Mouse (Mus musculus) heart, postnatal 0 days (tissue): ENCODE data around the gene Epha6. TPM values are rescaled to one million over a fixed set of nuclear protein-coding genes. Genes with fewer than 3 reads are reported as not detected.

Experiments
- ATAC-seq: fragments of 200-750 bp; cut with Nextera tagmentation; 2 replicates; pipeline ENCODE4 v1.8.0; 2017; ENCODE audit warnings: low read depth, moderate number of reproducible peaks, moderate library complexity; ENCODE audit not compliant: insufficient read depth
- DNase-seq: peaks from one replicate; pipeline ENCODE4 v3.0.0-alpha.2; 2016; ENCODE audit warnings: low spot score
- H3K27ac ChIP-seq: fragments of 300-500 bp; sonication (generic); 2 replicates; pipeline ENCODE4 v1.5.1; 2014; ENCODE audit warnings: low read depth, mild to moderate bottlenecking
- H3K27me3 ChIP-seq: fragments of 300-500 bp; sonication (generic); 2 replicates; pipeline ENCODE4 v1.6.1; 2014; ENCODE audit warnings: low read length, mixed read lengths; ENCODE audit not compliant: control insufficient read depth, insufficient read depth
- H3K36me3 ChIP-seq: fragments of 300-500 bp; sonication (generic); replicated peaks from 2 replicates; pipeline ENCODE4 v1.6.1; 2014; ENCODE audit warnings: low read length, mixed read lengths; ENCODE audit not compliant: control insufficient read depth, insufficient read depth
- H3K4me1 ChIP-seq: fragments of 300-500 bp; sonication (generic); 2 replicates; pipeline ENCODE4 v1.6.1; 2014; ENCODE audit warnings: antibody characterized with exemption; ENCODE audit not compliant: control insufficient read depth, insufficient read depth
- H3K4me2 ChIP-seq: fragments of 300-500 bp; sonication (generic); 2 replicates; pipeline ENCODE4 v1.6.1; 2014; ENCODE audit warnings: low read depth, mild to moderate bottlenecking, low read length, moderate library complexity
- H3K4me3 ChIP-seq: fragments of 300-500 bp; sonication (generic); 2 replicates; pipeline ENCODE4 v1.5.1; 2014; ENCODE audit warnings: low read depth, low read length
- H3K9ac ChIP-seq: fragments of 300-500 bp; sonication (generic); replicated peaks from 2 replicates; pipeline ENCODE4 v1.6.1; 2014; ENCODE audit warnings: low read depth, low read length, mixed read lengths
- H3K9me3 ChIP-seq: fragments of 300-500 bp; sonication (generic); replicated peaks from 2 replicates; pipeline ENCODE4 v1.6.1; 2016; ENCODE audit warnings: low read length; ENCODE audit not compliant: control insufficient read depth
- CTCF ChIP-seq: IDR thresholded peaks from 2 replicates; pipeline ENCODE4 v1.5.1; 2016; ENCODE audit warnings: antibody characterized with exemption, control low read depth, low read depth
- EP300 ChIP-seq: IDR thresholded peaks from 2 replicates; pipeline ENCODE4 v1.6.1; 2016; ENCODE audit warnings: antibody characterized with exemption, low read depth
- WGBS: fragments of 180-500 bp; shearing (Covaris S2); extraction: QIAGEN DNeasy Blood & Tissue Kit; methylation state at CpG from one replicate; pipeline ENCODE4 v1.1.7; 2014; 5-methylcytosine and 5-hydroxymethylcytosine counted together
- polyA plus RNA-seq: library from polyadenylated mRNA; unstranded; fragments of >200 nt; fragmentation: Nextera tagmentation; extraction: Ambion mirVana; gene quantifications from 2 replicates; pipeline ENCODE4 v1.2.1, GENCODE M21; 2015
- total RNA-seq: library from RNA; depleted of rRNA; stranded (reverse); fragments of >200 nt; gene quantifications from 2 replicates; pipeline ENCODE4 v1.2.3, GENCODE M21; 2014; ENCODE audit warnings: low replicate concordance

The Epha6 gene
- total and polyA plus RNA-seq, 2 experiments from 2014 or later = not detected

GRCm38 (mm10) chr16:59760875-59761274, 844.5 kb downstream of the Epha6 start:
- 57% methylated on average over 4 of the region's 4 CpGs for WGBS
- H3K4me1 ChIP-seq = no peaks in the 10 kb centered on the region
- no peaks in the 10 kb centered on the region for H3K9me3 ChIP-seq
- ATAC-seq (no peak), DNase-seq (no peak)
- H3K4me2 ChIP-seq = no peak overlapping the region
- H3K36me3 ChIP-seq = no peaks in the 10 kb centered on the region
- no peaks in the 10 kb centered on the region for H3K27me3 ChIP-seq
- no peak overlapping the region for H3K27ac ChIP-seq
- no peak for TF ChIP-seq EP300
- no peak for TF ChIP-seq CTCF
- H3K4me3 ChIP-seq = no peak overlapping the region
- no peak overlapping the region for H3K9ac ChIP-seq

DNA sequence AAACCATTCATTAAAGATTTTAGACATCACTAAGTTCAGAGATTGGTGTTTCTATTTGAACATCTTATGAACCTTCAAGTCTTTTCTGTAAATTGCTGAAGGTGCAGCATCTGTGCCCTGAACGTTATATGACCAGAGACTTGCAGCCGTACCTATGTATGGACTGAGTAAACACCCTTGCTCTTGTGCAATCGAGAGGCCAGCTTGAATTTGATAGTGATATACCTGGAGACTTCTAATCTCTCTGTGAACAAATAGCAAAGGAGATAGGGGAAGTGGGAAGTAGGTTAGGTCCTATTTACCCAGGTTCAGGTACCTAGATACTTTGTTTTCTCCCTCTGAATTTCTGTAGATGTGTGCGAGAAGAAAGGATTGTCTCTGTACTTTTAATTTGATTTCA, 854.4 kb downstream of the Epha6 start:
- H3K9me3 ChIP-seq = no peaks in the 10 kb centered on the region
- H3K27me3 ChIP-seq = no peaks in the 10 kb centered on the region
- no peak for TF ChIP-seq EP300
- no peak for TF ChIP-seq CTCF
- no peak overlapping the region for H3K4me2 ChIP-seq
- H3K27ac ChIP-seq = no peak overlapping the region
- H3K36me3 ChIP-seq = no peaks in the 10 kb centered on the region
- no peak overlapping the region for H3K9ac ChIP-seq
- DNase-seq (no peak), ATAC-seq (no peak)
- no peaks in the 10 kb centered on the region for H3K4me1 ChIP-seq
- WGBS = 78% methylated on average over 4 of the region's 4 CpGs
- H3K4me3 ChIP-seq = no peak overlapping the region

- H3K36me3 ChIP-seq = no peaks in the 10 kb centered on the region
- H3K4me1 ChIP-seq = no peaks in the 10 kb centered on the region
- H3K4me2 ChIP-seq = no peak overlapping the region
- H3K9me3 ChIP-seq = no peaks in the 10 kb centered on the region
- ATAC-seq (no peak), DNase-seq (no peak)
- no peaks in the 10 kb centered on the region for H3K27me3 ChIP-seq
- H3K9ac ChIP-seq = no peak overlapping the region
- no peak overlapping the region for H3K4me3 ChIP-seq
- no peak for TF ChIP-seq CTCF
- no peak for TF ChIP-seq EP300
- H3K27ac ChIP-seq = no peak overlapping the region
- 62% methylated on average over 1 of the region's 1 CpGs for WGBS
Measured at GRCm38 (mm10) chr16:59743669-59744068, 861.7 kb downstream of the Epha6 start.

DNA sequence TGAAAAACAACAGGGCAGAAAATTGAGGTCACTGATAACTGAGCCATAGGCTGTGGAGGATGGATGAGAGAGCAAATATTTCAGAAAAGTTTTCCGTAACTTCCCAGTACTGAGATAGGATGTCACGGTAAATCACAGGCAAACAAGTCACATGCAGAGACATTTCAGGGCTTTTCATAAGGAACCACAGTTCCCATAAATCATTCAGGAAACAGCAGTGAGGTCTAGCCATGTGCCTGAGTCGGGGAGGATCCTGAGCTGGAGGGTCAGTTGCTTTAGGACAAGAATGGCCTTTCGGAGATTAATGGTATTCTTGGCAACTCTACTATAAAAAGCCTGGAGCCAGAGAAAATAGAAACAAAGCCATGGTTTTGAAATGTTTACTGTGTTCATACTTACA, 889.8 kb downstream of the Epha6 start:
- Histone ChIP-seq H3K9ac (no peak overlapping the region), H3K4me2 (no peak overlapping the region), H3K9me3 (no peaks in the 10 kb centered on the region), H3K4me1 (no peaks in the 10 kb centered on the region), H3K27ac (no peak overlapping the region), H3K27me3 (no peaks in the 10 kb centered on the region), H3K36me3 (no peaks in the 10 kb centered on the region), H3K4me3 (no peak overlapping the region)
- no peak for TF ChIP-seq CTCF
- TF ChIP-seq EP300 = no peak
- no peak for DNase-seq
- no peak for ATAC-seq
- WGBS = 71% methylated on average over 4 of the region's 4 CpGs

DNA sequence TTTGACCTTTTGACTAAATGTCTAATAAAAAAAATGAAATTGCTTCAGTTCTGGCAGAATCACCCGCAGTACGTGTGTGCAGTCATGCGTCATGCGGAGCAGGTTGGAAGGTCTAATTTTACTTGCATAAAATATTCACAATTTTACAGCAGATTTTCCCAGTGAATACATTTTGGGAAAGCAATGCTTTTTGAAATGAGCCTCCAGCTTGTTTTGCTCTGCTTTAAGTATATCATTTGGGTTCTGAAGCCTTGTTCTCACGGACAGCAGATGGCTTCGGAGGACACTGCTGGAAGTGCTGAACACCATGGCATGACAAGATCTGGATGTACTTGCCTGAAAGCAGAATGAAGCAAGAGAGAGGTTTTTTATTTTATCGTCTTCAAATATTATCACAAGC, 912.1 kb downstream of the Epha6 start:
- WGBS = 86% methylated on average over 7 of the region's 7 CpGs
- no peaks in the 10 kb centered on the region for H3K9me3 ChIP-seq
- no peak for ATAC-seq

GRCm38 (mm10) chr16:59689120-59689519, 916.2 kb downstream of the Epha6 start:
- TF ChIP-seq CTCF = no peak
- no peak for TF ChIP-seq EP300
- 78% methylated on average over 5 of the region's 5 CpGs for WGBS
- no peak overlapping the region for H3K9ac ChIP-seq
- DNase-seq = no peak
- no peaks in the 10 kb centered on the region for H3K27me3 ChIP-seq
- H3K36me3 ChIP-seq = no peaks in the 10 kb centered on the region
- H3K4me1 ChIP-seq = no peaks in the 10 kb centered on the region
- no peak overlapping the region for H3K4me2 ChIP-seq
- ATAC-seq = no peak
- H3K9me3 ChIP-seq = no peaks in the 10 kb centered on the region
- no peak overlapping the region for H3K27ac ChIP-seq
- no peak overlapping the region for H3K4me3 ChIP-seq

More for the DNA sequence above, 912.1 kb downstream of the Epha6 start:
- no peaks in the 10 kb centered on the region for H3K4me1 ChIP-seq
- DNase-seq = no peak
- H3K27ac ChIP-seq = no peak overlapping the region
- H3K4me3 ChIP-seq = no peak overlapping the region
- no peaks in the 10 kb centered on the region for H3K27me3 ChIP-seq
- no peak overlapping the region for H3K4me2 ChIP-seq
- H3K36me3 ChIP-seq = no peaks in the 10 kb centered on the region
- TF ChIP-seq CTCF (no peak), EP300 (no peak)
- no peak overlapping the region for H3K9ac ChIP-seq
